Mouse (Mus musculus) cerebellum, adult 8-10 months (tissue): ENCODE data around the gene Brf1.
A peak's percentile ranks its signal among the peaks of the same experiment; 100 is the strongest.

ENCODE experiments used
- DNase-seq: peaks from one replicate; pipeline ENCODE4 v3.0.0; 2022

Gene Brf1

GRCm38 (mm10) chr12:113000294-113001132, at the start of gene Brf1:
TSS of gene Brf1 (minus strand) at chr12:113000704.
- peak; percentile 96 for DNase-seq

- DNase-seq, result no peak
Observed at GRCm38 (mm10) chr12:113049836-113050235, 49.3 kb upstream of the Brf1 start.

GRCm38 (mm10) chr12:113048103-113048502, 47.6 kb upstream of the Brf1 start:
- DNase-seq, result no peak

- no peak for DNase-seq
Observed at GRCm38 (mm10) chr12:113046861-113047260, 46.4 kb upstream of the Brf1 start.

GRCm38 (mm10) chr12:113044916-113045677, 44.6 kb upstream of the Brf1 start:
- DNase-seq, result peak; percentile 71

- no peak for DNase-seq
Observed at GRCm38 (mm10) chr12:113042543-113042942, 42.0 kb upstream of the Brf1 start.

- peak; percentile 42 for DNase-seq
Observed at GRCm38 (mm10) chr12:113041481-113042439, 41.3 kb upstream of the Brf1 start.

- no peak for DNase-seq
Observed at GRCm38 (mm10) chr12:113038414-113038813, 37.9 kb upstream of the Brf1 start.

- DNase-seq, result no peak
Observed at GRCm38 (mm10) chr12:113036996-113037395, 36.5 kb upstream of the Brf1 start.

- DNase-seq, result no peak
Observed at GRCm38 (mm10) chr12:113035093-113035492, 34.6 kb upstream of the Brf1 start.

- peak; percentile 39 for DNase-seq
Observed at GRCm38 (mm10) chr12:113032296-113033250, 32.1 kb upstream of the Brf1 start.

- no peak for DNase-seq
Observed at GRCm38 (mm10) chr12:113031441-113031840, 30.9 kb upstream of the Brf1 start.

GRCm38 (mm10) chr12:113030993-113031392, 30.5 kb upstream of the Brf1 start:
- DNase-seq, result no peak

- DNase-seq, result no peak
Observed at GRCm38 (mm10) chr12:113030046-113030445, 29.5 kb upstream of the Brf1 start.

- DNase-seq, result no peak
Observed at GRCm38 (mm10) chr12:113028898-113029297, 28.4 kb upstream of the Brf1 start.

- DNase-seq, result no peak
Observed at GRCm38 (mm10) chr12:113028067-113028466, 27.6 kb upstream of the Brf1 start.

GRCm38 (mm10) chr12:113027495-113027894, 27.0 kb upstream of the Brf1 start:
- no peak for DNase-seq

- no peak for DNase-seq
Observed at GRCm38 (mm10) chr12:113026557-113026956, 26.1 kb upstream of the Brf1 start.

- DNase-seq, result no peak
Observed at GRCm38 (mm10) chr12:113023082-113023481, 22.6 kb upstream of the Brf1 start.

- no peak for DNase-seq
Observed at GRCm38 (mm10) chr12:113021488-113021887, 21.0 kb upstream of the Brf1 start.

- no peak for DNase-seq
Observed at GRCm38 (mm10) chr12:113018763-113019162, 18.3 kb upstream of the Brf1 start.
